17 mouse cellular contexts compared by ENCODE assay signal in the genomic region with DNA sequence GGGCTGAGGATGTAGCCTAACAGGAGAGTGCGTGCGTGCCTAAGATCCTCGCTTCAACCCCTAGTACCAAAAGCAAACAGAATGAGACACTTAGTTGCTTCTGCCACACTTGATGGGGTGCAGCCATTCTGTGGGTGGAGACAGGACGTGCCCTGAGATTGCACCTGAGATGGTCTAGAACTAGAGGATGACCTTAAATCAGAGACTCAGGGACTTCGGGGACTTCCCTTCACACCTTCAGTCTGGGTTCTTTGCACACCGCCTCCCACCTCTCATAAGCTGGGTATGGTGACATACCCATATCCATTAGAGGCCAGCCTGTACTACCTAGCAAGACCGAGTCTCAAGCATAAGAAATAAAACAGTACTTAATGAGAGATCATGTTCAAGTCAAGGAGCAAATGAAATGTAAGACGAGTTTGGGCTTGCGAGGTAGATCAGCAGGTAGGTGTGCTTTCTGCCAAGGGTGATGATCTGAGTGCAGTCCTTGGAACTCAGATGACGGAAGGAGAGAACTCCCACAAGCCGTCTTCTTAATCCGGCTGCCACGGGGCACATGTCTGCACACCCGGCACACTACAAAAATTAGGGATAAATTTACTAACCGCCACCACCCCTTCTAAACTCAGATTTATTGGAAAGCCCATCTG. TPM values are rescaled to one million over a fixed set of nuclear protein-coding genes. Genes with fewer than 3 reads are reported as not detected.
"Had no signal": no experiment of that assay in that cellular context is flagged by ENCODE, and none has a peak within 500 bp of the region (broad histone marks: within the 10 kb centered on the region; RNA-seq: fewer than 3 reads in every experiment).

No protein-coding gene starts in this region.

- H3K27ac ChIP-seq: kidney, postnatal 0 days; layer of hippocampus, adult 2 months; left cerebral cortex, adult 2 months; liver, embryonic 13.5 days; midbrain, embryonic 12.5 days; midbrain, embryonic 15.5 days; neural tube, embryonic 13.5 days had no signal

- H3K27me3 ChIP-seq: liver, embryonic 13.5 days; midbrain, embryonic 12.5 days; midbrain, embryonic 15.5 days; neural tube, embryonic 13.5 days had no signal

- H3K4me2 ChIP-seq: liver, embryonic 13.5 days; midbrain, embryonic 12.5 days; midbrain, embryonic 15.5 days; neural tube, embryonic 13.5 days had no signal

- DNase-seq: kidney, postnatal 25 days; layer of hippocampus, adult 9-11 months; layer of hippocampus, postnatal 36 days; liver, embryonic 13.5 days; lung, adult 2 months; lung, postnatal 14 days; lung, postnatal 4 days; thymus, adult 18-20 months; thymus, postnatal 36 days had no signal

- H3K36me3 ChIP-seq: midbrain, embryonic 15.5 days had no signal

- ATAC-seq: midbrain, embryonic 15.5 days had no signal

- H3K4me1 ChIP-seq: liver, embryonic 13.5 days; midbrain, embryonic 12.5 days; midbrain, embryonic 15.5 days had no signal

- H3K9ac ChIP-seq: liver, embryonic 13.5 days; midbrain, embryonic 12.5 days; midbrain, embryonic 15.5 days; neural tube, embryonic 13.5 days had no signal

- H3K9me3 ChIP-seq: liver, embryonic 13.5 days; midbrain, embryonic 12.5 days; midbrain, embryonic 15.5 days; neural tube, embryonic 13.5 days had no signal

- H3K4me3 ChIP-seq: layer of hippocampus, adult 2 months; left cerebral cortex, adult 2 months; liver, embryonic 13.5 days; midbrain, embryonic 12.5 days; midbrain, embryonic 15.5 days; myocyte; neural tube, embryonic 13.5 days had no signal

RNA-seq across cellular contexts. Expression of a gene that starts 11.3 kb away (rescaled TPM):
- total RNA-seq: megakaryocyte-erythroid progenitor cell, adult 5-6 weeks had no signal
